Comparison of ENCODE assay signal across 10 mouse cellular contexts in the genomic region with DNA sequence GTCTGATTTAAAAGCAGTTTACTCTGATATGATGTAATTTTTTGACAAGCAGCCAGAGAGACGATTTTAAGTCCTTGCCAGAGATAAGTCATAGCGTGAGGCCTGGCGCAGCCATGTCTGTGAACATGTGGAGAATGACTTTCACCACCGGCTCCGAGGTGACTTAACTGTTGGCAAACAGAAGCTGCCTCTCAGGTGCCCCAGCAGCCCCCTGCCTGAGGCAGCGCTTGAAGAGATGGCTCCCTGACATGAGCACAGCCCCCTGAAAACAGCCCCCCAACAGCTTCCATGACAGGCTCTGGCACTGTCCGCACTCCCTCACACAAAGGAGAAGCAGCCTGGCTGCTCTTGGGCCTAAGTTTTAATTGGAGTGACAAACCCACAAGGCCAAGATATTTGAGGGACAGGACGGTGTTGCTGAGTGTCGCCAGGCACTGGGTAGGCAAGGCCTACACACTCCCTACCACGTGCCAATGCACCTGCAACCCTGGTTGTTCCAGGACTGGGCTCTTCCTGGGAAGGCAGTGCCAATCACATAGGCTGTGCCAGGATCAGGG. TPM values are rescaled to one million over a fixed set of nuclear protein-coding genes. Genes with fewer than 3 reads are reported as not detected.
A peak's percentile ranks its signal among the peaks of the same experiment; 100 is the strongest.
DNase-seq lines count a peak whose midpoint lies in the region; ATAC-seq lines count a peak whose summit lies in the region.
"Had no signal": no experiment of that assay in that cellular context is flagged by ENCODE, and none has a peak within 500 bp of the region (broad histone marks: within the 10 kb centered on the region; RNA-seq: fewer than 3 reads in every experiment).

No protein-coding gene starts in this region.

- peaks cover 78% of the 10 kb centered on the region for H3K4me1 ChIP-seq in forebrain, embryonic 10.5 days
- peaks cover 85% of the 10 kb centered on the region for H3K4me1 ChIP-seq in hindbrain, embryonic 15.5 days (replicated peaks)
- peaks cover 59% of the 10 kb centered on the region for H3K4me1 ChIP-seq in neural tube, embryonic 14.5 days (ENCODE audit: control insufficient read depth, insufficient read depth, low read length)

- H3K4me2 ChIP-seq in hindbrain, embryonic 15.5 days: no peak overlapping the region
- no peak overlapping the region for H3K4me2 ChIP-seq in neural tube, embryonic 14.5 days (ENCODE audit: low read depth, low read length)

- intact Hi-C loops in left cerebral cortex, postnatal 4 days (cut with DNase I): no loop called here
- intact Hi-C loops in left cerebral cortex, postnatal 25 days (cut with DNase I): no loop called here

- H3K9ac ChIP-seq in hindbrain, embryonic 15.5 days: peak overlapping the region; percentile 29; the same call in 1 of the 2 replicates
- 0 out of 2 replicates have a peak overlapping the region, but pooled peaks have one; percentile 21 for H3K9ac ChIP-seq in neural tube, embryonic 14.5 days (replicated peaks; ENCODE audit: low read depth, low read length)

- H3K27me3 ChIP-seq in forebrain, embryonic 10.5 days (ENCODE audit: poor library complexity, severe bottlenecking): no peaks in the 10 kb centered on the region
- H3K27me3 ChIP-seq in hindbrain, embryonic 15.5 days: no peaks in the 10 kb centered on the region
- H3K27me3 ChIP-seq in neural tube, embryonic 14.5 days (ENCODE audit: control insufficient read depth, insufficient read depth, low read length): no peaks in the 10 kb centered on the region
- H3K27me3 ChIP-seq: Patski had no signal

- H3K9me3 ChIP-seq in forebrain, embryonic 10.5 days: no peaks in the 10 kb centered on the region
- H3K9me3 ChIP-seq in hindbrain, embryonic 15.5 days: no peaks in the 10 kb centered on the region
- H3K9me3 ChIP-seq in neural tube, embryonic 14.5 days (ENCODE audit: control insufficient read depth, low read length): no peaks in the 10 kb centered on the region

- H3K27ac ChIP-seq in forebrain, embryonic 10.5 days: peak overlapping the region; percentile 66
- H3K27ac ChIP-seq in hindbrain, embryonic 15.5 days (replicated peaks): peak overlapping the region; percentile 76
- H3K27ac ChIP-seq in neural tube, embryonic 14.5 days (ENCODE audit: low read depth, low read length): peak overlapping the region; percentile 60; the same call in 1 of the 2 replicates

- peak; percentile 57 for DNase-seq in left cerebral cortex, postnatal 4 days
- no peak for DNase-seq in left cerebral cortex, postnatal 25 days (ENCODE audit: low spot score in 2 of 2)
- DNase-seq in forebrain, embryonic 10.5 days (ENCODE audit: extremely low spot score, low spot score): no peak
- DNase-seq in left cerebral cortex, adult 18-20 months (ENCODE audit: low spot score in 2 of 2): no peak
- no peak for DNase-seq in right cerebral cortex, postnatal 25 days
- DNase-seq: heart, postnatal 36 days; spleen, adult 18-20 months had no signal

- H3K4me3 ChIP-seq in forebrain, embryonic 10.5 days: no peak overlapping the region
- no peak overlapping the region for H3K4me3 ChIP-seq in hindbrain, embryonic 15.5 days
- H3K4me3 ChIP-seq in neural tube, embryonic 14.5 days (ENCODE audit: low read depth, low read length): no peak overlapping the region

- ATAC-seq in hindbrain, embryonic 15.5 days (ENCODE audit: low FRiP score, low read depth): peak; percentile 44
- no peak for ATAC-seq in neural tube, embryonic 14.5 days (ENCODE audit: low read depth)
- ATAC-seq: Patski had no signal

- 91% methylated on average over 10 of the region's 10 CpGs for WGBS in forebrain, embryonic 10.5 days
- WGBS in hindbrain, embryonic 15.5 days: 44% methylated on average over 10 of the region's 10 CpGs
- 51% methylated on average over 10 of the region's 10 CpGs for WGBS in neural tube, embryonic 14.5 days

- H3K36me3 ChIP-seq in forebrain, embryonic 10.5 days (replicated peaks): peaks cover 48% of the 10 kb centered on the region
- H3K36me3 ChIP-seq in hindbrain, embryonic 15.5 days: no peaks in the 10 kb centered on the region
- H3K36me3 ChIP-seq in neural tube, embryonic 14.5 days (ENCODE audit: control insufficient read depth, insufficient read depth, low read length): no peaks in the 10 kb centered on the region

RNA-seq across cellular contexts. Expression of a gene that starts 56.7 kb away (rescaled TPM):
- 1 to 10 TPM; 3.7 to 5.4 TPM for total RNA-seq in left cerebral cortex, postnatal 4 days (2021)
- total RNA-seq in left cerebral cortex, postnatal 25 days (2021): 10 to 100 TPM; 90.0 to 94.0 TPM
- 0.52 and 0.92 TPM in 2 replicates for polyA plus RNA-seq in forebrain, embryonic 10.5 days (2016; fragmentation: Nextera tagmentation; extraction: Ambion mirVana)
- polyA plus RNA-seq in hindbrain, embryonic 15.5 days (2015; fragmentation: Nextera tagmentation; extraction: Ambion mirVana): 2.9 and 3.5 TPM in 2 replicates
- 2.2 and 2.5 TPM in 2 replicates for polyA plus RNA-seq in neural tube, embryonic 14.5 days (2014; fragmentation: Nextera tagmentation; extraction: Ambion mirVana)
- 10 to 100 TPM; 88.5 to 90.3 TPM for total RNA-seq in left cerebral cortex, adult 18-20 months (2021)

Comparison
In these comparisons a context has a peak if more than half of its experiments do, and no peak if none do; other contexts are left out.
1. RNA of a gene that starts 56.7 kb away (total RNA-seq): 90.0 to 94.0 TPM in left cerebral cortex, postnatal 25 days and 88.5 to 90.3 TPM in left cerebral cortex, adult 18-20 months; 3.7 to 5.4 TPM in left cerebral cortex, postnatal 4 days; every median in the first group is over 10 times any median in the second.
2. Peak in every context shown above with its lines, with median percentiles within 50 percentile points of each other: H3K27ac ChIP-seq.